8 mouse cellular contexts compared by ENCODE assay signal in the genomic region with DNA sequence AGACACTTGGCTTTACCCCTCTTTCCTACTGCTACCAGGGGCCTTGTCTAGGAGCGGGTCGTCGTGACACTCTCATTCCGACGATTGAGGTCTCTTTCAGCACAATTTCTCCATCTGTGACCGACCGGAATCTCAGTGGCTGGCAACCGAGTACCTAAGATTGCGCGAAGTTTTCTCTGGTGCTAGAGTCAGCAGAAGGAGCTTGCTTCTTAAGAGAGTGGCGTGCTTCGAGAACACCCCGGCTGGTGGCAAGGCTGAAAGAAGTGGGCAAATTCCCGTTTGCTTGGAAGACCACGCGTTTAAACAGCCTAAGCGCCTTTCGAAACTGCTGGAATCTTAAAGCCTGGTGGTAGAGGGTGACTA. TPM values are rescaled to one million over a fixed set of nuclear protein-coding genes. Genes with fewer than 3 reads are reported as not detected.
DNase-seq lines count a peak whose midpoint lies in the region; ATAC-seq and TF ChIP-seq lines count a peak whose summit lies in the region.

No protein-coding gene starts in this region.

- H3K27ac ChIP-seq in kidney, adult 2 months (ENCODE audit: insufficient read depth, low read depth, low read length), result no peak overlapping the region
- H3K27ac ChIP-seq in hindbrain, embryonic 12.5 days, result no peak overlapping the region
- H3K27ac ChIP-seq in midbrain, embryonic 12.5 days (replicated peaks), result no peak overlapping the region

- 2% methylated on average over 18 of the region's 18 CpGs for WGBS in kidney, adult 2 months
- 10% methylated on average over 18 of the region's 18 CpGs for WGBS in hindbrain, embryonic 12.5 days
- WGBS in midbrain, embryonic 12.5 days, result 12% methylated on average over 18 of the region's 18 CpGs

- H3K27me3 ChIP-seq in kidney, adult 2 months (replicated peaks; ENCODE audit: control insufficient read depth, insufficient read depth, low read length), result no peaks in the 10 kb centered on the region
- H3K27me3 ChIP-seq in hindbrain, embryonic 12.5 days, result no peaks in the 10 kb centered on the region
- H3K27me3 ChIP-seq in midbrain, embryonic 12.5 days, result no peaks in the 10 kb centered on the region

- peak overlapping the region; percentile 76 for H3K4me3 ChIP-seq in kidney, adult 2 months (ENCODE audit: insufficient read depth, low read depth, low read length)
- peak overlapping the region; percentile 93 for H3K4me3 ChIP-seq in hindbrain, embryonic 12.5 days
- H3K4me3 ChIP-seq in midbrain, embryonic 12.5 days, result peak overlapping the region; percentile 97

- H3K9me3 ChIP-seq in hindbrain, embryonic 12.5 days (replicated peaks), result no peaks in the 10 kb centered on the region
- no peaks in the 10 kb centered on the region for H3K9me3 ChIP-seq in midbrain, embryonic 12.5 days

- H3K4me2 ChIP-seq in hindbrain, embryonic 12.5 days (replicated peaks), result peak overlapping the region; percentile 88
- peak overlapping the region; percentile 96 for H3K4me2 ChIP-seq in midbrain, embryonic 12.5 days (replicated peaks)

- ATAC-seq in hindbrain, embryonic 12.5 days (ENCODE audit: low FRiP score), result no peak
- ATAC-seq in midbrain, embryonic 12.5 days (ENCODE audit: low FRiP score, low read depth), result no peak

- TF ChIP-seq POLR2A in kidney, adult 2 months (IDR thresholded peaks at IDR 0.05; ENCODE audit: low read depth, low read length), result no peak

- peaks cover 17% of the 10 kb centered on the region for H3K4me1 ChIP-seq in kidney, adult 2 months (ENCODE audit: control insufficient read depth, insufficient read depth, low read length)
- H3K4me1 ChIP-seq in hindbrain, embryonic 12.5 days, result peaks cover 31% of the 10 kb centered on the region
- peaks cover 35% of the 10 kb centered on the region for H3K4me1 ChIP-seq in midbrain, embryonic 12.5 days

- no peaks in the 10 kb centered on the region for H3K36me3 ChIP-seq in kidney, adult 2 months (ENCODE audit: control insufficient read depth, insufficient read depth, low read length)
- H3K36me3 ChIP-seq in hindbrain, embryonic 12.5 days, result peaks cover 23% of the 10 kb centered on the region
- H3K36me3 ChIP-seq in midbrain, embryonic 12.5 days, result peaks cover 24% of the 10 kb centered on the region

- TF ChIP-seq CTCF in kidney, adult 2 months (conservative IDR thresholded peaks at IDR 0.05; ENCODE audit: insufficient read depth, insufficient read length, low read depth, low read length), result no peak

- peak overlapping the region; percentile 96 for H3K9ac ChIP-seq in hindbrain, embryonic 12.5 days
- H3K9ac ChIP-seq in midbrain, embryonic 12.5 days (replicated peaks), result peak overlapping the region; percentile 72

- DNase-seq in kidney, adult 2 months, result no peak
- no peak for DNase-seq in kidney, adult 11 months
- DNase-seq in adipocyte (ENCODE audit: low spot score), result peak; percentile 44
- no peak for DNase-seq in adrenal gland, postnatal 14 days
- no peak for DNase-seq in cerebellum, adult 11 months
- DNase-seq in cerebellum, adult 8-10 months, result no peak

RNA-seq across cellular contexts. Expression of a gene that starts 0.3 kb away (rescaled TPM):
- 23.3 and 36.8 TPM in 2 replicates for polyA plus RNA-seq in kidney, adult 2 months (2012; rRNA removed)
- 259 and 299 TPM in 2 replicates for polyA plus RNA-seq in hindbrain, embryonic 12.5 days (2016; fragmentation: Nextera tagmentation; extraction: Ambion mirVana)
- 330 and 339 TPM in 2 replicates for polyA plus RNA-seq in midbrain, embryonic 12.5 days (2016; fragmentation: Nextera tagmentation; extraction: Ambion mirVana)
- 50.4 and 63.7 TPM in 2 replicates for total RNA-seq in adrenal gland, postnatal 14 days (2021)

RNA-seq across cellular contexts. Expression of a gene that starts 0.8 kb away (rescaled TPM):
- 48.3 and 58.2 TPM in 2 replicates for polyA plus RNA-seq in kidney, adult 2 months (2012; rRNA removed)
- 29.0 and 30.1 TPM in 2 replicates for polyA plus RNA-seq in hindbrain, embryonic 12.5 days (2016; fragmentation: Nextera tagmentation; extraction: Ambion mirVana)
- polyA plus RNA-seq in midbrain, embryonic 12.5 days (2016; fragmentation: Nextera tagmentation; extraction: Ambion mirVana), result 31.6 and 32.0 TPM in 2 replicates
- 37.6 and 37.9 TPM in 2 replicates for total RNA-seq in adrenal gland, postnatal 14 days (2021)

RNA-seq across cellular contexts. Expression of a gene that starts 47.9 kb away (rescaled TPM):
- 7.4 and 8.8 TPM in 2 replicates for polyA plus RNA-seq in kidney, adult 2 months (2012; rRNA removed)
- 1.7 and 2.0 TPM in 2 replicates for polyA plus RNA-seq in hindbrain, embryonic 12.5 days (2016; fragmentation: Nextera tagmentation; extraction: Ambion mirVana)
- polyA plus RNA-seq in midbrain, embryonic 12.5 days (2016; fragmentation: Nextera tagmentation; extraction: Ambion mirVana), result 3.3 and 4.4 TPM in 2 replicates
- 0.60 TPM in 1 of 2 replicates, not detected in the other for total RNA-seq in adrenal gland, postnatal 14 days (2021)
